Mouse (Mus musculus): ENCODE data around the gene Ubl5. TPM values are rescaled to one million over a fixed set of nuclear protein-coding genes. Genes with fewer than 3 reads are reported as not detected.
A peak's percentile ranks its signal among the peaks of the same experiment; 100 is the strongest.
"Not testable (repeated sequence)": the region's sequence is repeated elsewhere in the genome, so short reads cannot be mapped to it uniquely, and the experiment has no call there.

Gene Ubl5
- polyA plus RNA-seq, 1 experiment from 2014 or later = 437 TPM

- H3K4me1 ChIP-seq (replicated peaks) = peaks cover 46% of the 10 kb centered on the region
- H3K4me3 ChIP-seq = no peak overlapping the region
- WGBS = 13% methylated on average over 1 of the region's 1 CpGs
- 0 out of 2 replicates have a peak, but pooled peaks cover 6% of the 10 kb centered on the region for H3K27me3 ChIP-seq (ENCODE audit: insufficient read depth, poor library complexity, severe bottlenecking)
- no peaks in the 10 kb centered on the region for H3K9me3 ChIP-seq
- H3K27ac ChIP-seq = peak overlapping the region; percentile 79
- H3K36me3 ChIP-seq = no peaks in the 10 kb centered on the region; the same call in 1 of the 2 replicates
- no peak for DNase-seq (ENCODE audit: low spot score)
Observed at GRCm38 (mm10) chr9:20689403-20689802, 46.7 kb downstream of the Ubl5 start.

GRCm38 (mm10) chr9:20689913-20690312 is 47.2 kb downstream of the Ubl5 start:
- 3% methylated on average over 4 of the region's 4 CpGs for WGBS
- Histone ChIP-seq H3K9me3 (no peaks in the 10 kb centered on the region), H3K4me1 (replicated peaks) (peaks cover 51% of the 10 kb centered on the region), H3K4me3 (no peak overlapping the region), H3K36me3 (no peaks in the 10 kb centered on the region; the same call in 1 of the 2 replicates), H3K27ac (peak overlapping the region; percentile 79), H3K27me3 (ENCODE audit: insufficient read depth, poor library complexity, severe bottlenecking) (0 out of 2 replicates have a peak, but pooled peaks cover 11% of the 10 kb centered on the region)
- DNase-seq (ENCODE audit: low spot score) = peak; percentile 38

GRCm38 (mm10) chr9:20690449-20690848 is 47.8 kb downstream of the Ubl5 start:
- H3K4me3 ChIP-seq; H3K9me3 ChIP-seq; H3K36me3 ChIP-seq; DNase-seq (ENCODE audit: low spot score): not testable (repeated sequence)
- H3K4me1 ChIP-seq (replicated peaks) = peaks cover 53% of the 10 kb centered on the region
- H3K27ac ChIP-seq = peak overlapping the region; percentile 79
- 88% methylated on average over 2 of the region's 2 CpGs for WGBS
- H3K27me3 ChIP-seq (ENCODE audit: insufficient read depth, poor library complexity, severe bottlenecking) = 0 out of 2 replicates have a peak, but pooled peaks cover 15% of the 10 kb centered on the region

- Histone ChIP-seq H3K9me3 (peaks cover under 1% of the 10 kb centered on the region; the same call in 1 of the 2 replicates), H3K4me3 (no peak overlapping the region), H3K27me3 (ENCODE audit: insufficient read depth, poor library complexity, severe bottlenecking) (0 out of 2 replicates have a peak, but pooled peaks cover 19% of the 10 kb centered on the region), H3K27ac (peak overlapping the region; percentile 74), H3K4me1 (replicated peaks) (peaks cover 75% of the 10 kb centered on the region), H3K36me3 (no peaks in the 10 kb centered on the region; the same call in 1 of the 2 replicates)
- 90% methylated on average over 3 of the region's 3 CpGs for WGBS
- no peak for DNase-seq (ENCODE audit: low spot score)
Observed at GRCm38 (mm10) chr9:20692863-20693262, 50.2 kb downstream of the Ubl5 start.

GRCm38 (mm10) chr9:20694721-20695235 is 52.1 kb downstream of the Ubl5 start:
- WGBS = 3% methylated on average over 25 of the region's 25 CpGs

GRCm38 (mm10) chr9:20696107-20696712 is 53.5 kb downstream of the Ubl5 start:
- Histone ChIP-seq H3K9me3 (peaks cover 8% of the 10 kb centered on the region), H3K27ac (peak overlapping the region; percentile 91), H3K27me3 (ENCODE audit: insufficient read depth, poor library complexity, severe bottlenecking) (0 out of 2 replicates have a peak, but pooled peaks cover 17% of the 10 kb centered on the region), H3K4me3 (no peak overlapping the region), H3K4me1 (replicated peaks) (peaks cover 72% of the 10 kb centered on the region), H3K36me3 (peaks cover 16% of the 10 kb centered on the region)
- WGBS = 59% methylated on average over 5 of the region's 5 CpGs
- DNase-seq (ENCODE audit: low spot score) = no peak

More at GRCm38 (mm10) chr9:20694721-20695235, 52.1 kb downstream of the Ubl5 start:
- Histone ChIP-seq H3K36me3 (peaks cover 2% of the 10 kb centered on the region), H3K4me1 (replicated peaks) (peaks cover 82% of the 10 kb centered on the region), H3K9me3 (peaks cover 4% of the 10 kb centered on the region), H3K4me3 (peak overlapping the region; percentile 46), H3K27me3 (ENCODE audit: insufficient read depth, poor library complexity, severe bottlenecking) (0 out of 2 replicates have a peak, but pooled peaks cover 19% of the 10 kb centered on the region), H3K27ac (peak overlapping the region; percentile 91)
- peak; percentile 44 for DNase-seq (ENCODE audit: low spot score)

Other genes with a start within 250 kb of the Ubl5 start
- 16.5 and 25.9 TPM in 2 replicates for gene Zfp26, start 182.7 kb upstream of the Ubl5 start, polyA plus RNA-seq (2016; fragmentation: Nextera tagmentation; extraction: Ambion mirVana)
- gene Zfp426, start 150.1 kb upstream of the Ubl5 start, polyA plus RNA-seq (2016; fragmentation: Nextera tagmentation; extraction: Ambion mirVana) = 24.0 and 26.1 TPM in 2 replicates
- 99.3 and 123 TPM in 2 replicates for gene Zfp266, start 121.5 kb upstream of the Ubl5 start, polyA plus RNA-seq (2016; fragmentation: Nextera tagmentation; extraction: Ambion mirVana)
- 17.8 and 20.0 TPM in 2 replicates for gene Zfp846, start 61.6 kb upstream of the Ubl5 start, polyA plus RNA-seq (2016; fragmentation: Nextera tagmentation; extraction: Ambion mirVana)
- gene Fbxl12, start 1.9 kb downstream of the Ubl5 start, polyA plus RNA-seq (2016; fragmentation: Nextera tagmentation; extraction: Ambion mirVana) = 21.5 and 21.9 TPM in 2 replicates
- gene Pin1, start 9.2 kb downstream of the Ubl5 start, polyA plus RNA-seq (2016; fragmentation: Nextera tagmentation; extraction: Ambion mirVana) = 83.7 and 88.6 TPM in 2 replicates
- 46.9 and 76.4 TPM in 2 replicates for gene Olfm2, start 103.5 kb downstream of the Ubl5 start, polyA plus RNA-seq (2016; fragmentation: Nextera tagmentation; extraction: Ambion mirVana)
- gene Col5a3, start 172.2 kb downstream of the Ubl5 start, polyA plus RNA-seq (2016; fragmentation: Nextera tagmentation; extraction: Ambion mirVana) = 0.98 and 1.3 TPM in 2 replicates
- not detected in 2 replicates for gene Rdh8, start 175.6 kb downstream of the Ubl5 start, polyA plus RNA-seq (2016; fragmentation: Nextera tagmentation; extraction: Ambion mirVana)
- 0.85 and 1.4 TPM in 2 replicates for gene A230050P20Rik, start 225.8 kb downstream of the Ubl5 start, polyA plus RNA-seq (2016; fragmentation: Nextera tagmentation; extraction: Ambion mirVana)
- gene Angptl6, start 236.8 kb downstream of the Ubl5 start, polyA plus RNA-seq (2016; fragmentation: Nextera tagmentation; extraction: Ambion mirVana) = 5.5 and 7.0 TPM in 2 replicates
- 80.1 and 87.3 TPM in 2 replicates for gene Ppan, start 245.3 kb downstream of the Ubl5 start, polyA plus RNA-seq (2016; fragmentation: Nextera tagmentation; extraction: Ambion mirVana)